ENCODE assay signal across 19 mouse cellular contexts in genomic region chr1:136126159-136126765, GRCm38 (mm10). TPM values are rescaled to one million over a fixed set of nuclear protein-coding genes. Genes with fewer than 3 reads are reported as not detected.
A peak's percentile ranks its signal among the peaks of the same experiment; 100 is the strongest.
DNase-seq lines count a peak whose midpoint lies in the region; ATAC-seq and TF ChIP-seq lines count a peak whose summit lies in the region.
"Had no signal": no experiment of that assay in that cellular context is flagged by ENCODE, and none has a peak within 500 bp of the region (broad histone marks: within the 10 kb centered on the region; RNA-seq: fewer than 3 reads in every experiment).

No protein-coding gene starts in this region.

- 0 out of 2 replicates have a peak, but pooled peaks have one; percentile 8 for ATAC-seq in granulocyte monocyte progenitor cell, adult 5-6 weeks (replicated peaks; ENCODE audit: poor library complexity, severe bottlenecking)
- ATAC-seq in intestine, postnatal 0 days, result peak; percentile 93
- no peak for ATAC-seq in hindbrain, embryonic 12.5 days (ENCODE audit: low FRiP score)
- ATAC-seq in forebrain, embryonic 16.5 days, result no peak
- ATAC-seq: inflammation-experienced regulatory T-cells, adult 6 months had no signal

- WGBS in intestine, postnatal 0 days, result 43% methylated on average over 10 of the region's 10 CpGs
- 38% methylated on average over 10 of the region's 10 CpGs for WGBS in small intestine, adult 2 months
- WGBS in hindbrain, embryonic 12.5 days, result 78% methylated on average over 10 of the region's 10 CpGs
- WGBS in forebrain, embryonic 16.5 days, result 89% methylated on average over 10 of the region's 10 CpGs

- no peak overlapping the region for H3K4me3 ChIP-seq in left cerebral cortex, adult 2 months
- no peak overlapping the region for H3K4me3 ChIP-seq in intestine, postnatal 0 days (ENCODE audit: low read depth, low read length)
- no peak overlapping the region for H3K4me3 ChIP-seq in small intestine, adult 2 months (ENCODE audit: low read depth, low read length)
- H3K4me3 ChIP-seq in hindbrain, embryonic 12.5 days, result no peak overlapping the region
- H3K4me3 ChIP-seq in forebrain, embryonic 16.5 days (replicated peaks; ENCODE audit: low read length), result no peak overlapping the region
- H3K4me3 ChIP-seq: embryonic facial prominence, embryonic 12.5 days; neural tube, embryonic 12.5 days had no signal

- no peak for TF ChIP-seq CTCF in left cerebral cortex, adult 2 months (IDR thresholded peaks at IDR 0.05)
- 0 out of 2 replicates have a peak, but pooled peaks have one; percentile 15 for TF ChIP-seq CTCF in intestine, postnatal 0 days (IDR thresholded peaks at IDR 0.05; ENCODE audit: low read depth)
- no peak for TF ChIP-seq CTCF in small intestine, adult 2 months (IDR thresholded peaks at IDR 0.05; ENCODE audit: extremely low read depth, insufficient read length, insufficient replicate concordance, low read depth, low read length)

- H3K9me3 ChIP-seq in intestine, postnatal 0 days (ENCODE audit: control insufficient read depth), result no peaks in the 10 kb centered on the region
- no peaks in the 10 kb centered on the region for H3K9me3 ChIP-seq in hindbrain, embryonic 12.5 days (replicated peaks)
- no peaks in the 10 kb centered on the region for H3K9me3 ChIP-seq in forebrain, embryonic 16.5 days (ENCODE audit: control insufficient read depth, low read length)
- H3K9me3 ChIP-seq: embryonic facial prominence, embryonic 12.5 days; neural tube, embryonic 12.5 days had no signal

- no peak overlapping the region for H3K9ac ChIP-seq in intestine, postnatal 0 days (ENCODE audit: low read depth, low read length)
- H3K9ac ChIP-seq in hindbrain, embryonic 12.5 days, result no peak overlapping the region
- no peak overlapping the region for H3K9ac ChIP-seq in forebrain, embryonic 16.5 days (replicated peaks; ENCODE audit: low read depth, low read length)
- H3K9ac ChIP-seq: embryonic facial prominence, embryonic 12.5 days; hindbrain, embryonic 14.5 days; liver, embryonic 14.5 days; neural tube, embryonic 12.5 days had no signal

- intact Hi-C loops in left cerebral cortex, adult 2 months (cut with DNase I), result no loop called here

- no peak for TF ChIP-seq POLR2A in small intestine, adult 2 months (IDR thresholded peaks at IDR 0.05; ENCODE audit: low read depth, low read length)

- H3K27me3 ChIP-seq in intestine, postnatal 0 days (replicated peaks; ENCODE audit: control insufficient read depth, insufficient read depth, low read length), result no peaks in the 10 kb centered on the region
- no peaks in the 10 kb centered on the region for H3K27me3 ChIP-seq in small intestine, adult 2 months (ENCODE audit: control insufficient read depth, insufficient read depth, low read length)
- no peaks in the 10 kb centered on the region for H3K27me3 ChIP-seq in hindbrain, embryonic 12.5 days
- H3K27me3 ChIP-seq in forebrain, embryonic 16.5 days (replicated peaks; ENCODE audit: control insufficient read depth, insufficient read depth, low read length), result no peaks in the 10 kb centered on the region
- H3K27me3 ChIP-seq: embryonic facial prominence, embryonic 12.5 days; neural tube, embryonic 12.5 days had no signal

- H3K27ac ChIP-seq in left cerebral cortex, adult 2 months, result peak overlapping the region; percentile 21; the same call in 1 of the 2 replicates
- H3K27ac ChIP-seq in intestine, postnatal 0 days (ENCODE audit: low read depth, low read length), result peak overlapping the region; percentile 80
- H3K27ac ChIP-seq in small intestine, adult 2 months (ENCODE audit: insufficient read depth, low read depth, low read length), result peak overlapping the region; percentile 84
- H3K27ac ChIP-seq in hindbrain, embryonic 12.5 days, result no peak overlapping the region
- no peak overlapping the region for H3K27ac ChIP-seq in forebrain, embryonic 16.5 days (ENCODE audit: low read length)
- H3K27ac ChIP-seq: embryonic facial prominence, embryonic 12.5 days; hindbrain, embryonic 14.5 days; kidney, postnatal 0 days; liver, embryonic 14.5 days; neural tube, embryonic 12.5 days had no signal

- H3K4me1 ChIP-seq in intestine, postnatal 0 days (replicated peaks; ENCODE audit: control insufficient read depth, insufficient read depth, low read length), result peaks cover 27% of the 10 kb centered on the region
- H3K4me1 ChIP-seq in small intestine, adult 2 months (ENCODE audit: control insufficient read depth, insufficient read depth, insufficient read length, low read length), result peaks cover 36% of the 10 kb centered on the region
- peaks cover 21% of the 10 kb centered on the region for H3K4me1 ChIP-seq in hindbrain, embryonic 12.5 days
- H3K4me1 ChIP-seq in forebrain, embryonic 16.5 days (replicated peaks; ENCODE audit: control insufficient read depth, insufficient read depth, low read length), result peaks cover 20% of the 10 kb centered on the region

- DNase-seq in left cerebral cortex, adult 2 months (ENCODE audit: extremely low spot score in 1 of 2, low spot score in 2 of 2), result no peak
- no peak for DNase-seq in left cerebral cortex, adult 8-10 months (ENCODE audit: low spot score in 2 of 2)
- no peak for DNase-seq in heart, adult 18-20 months
- DNase-seq: cerebellum, adult 2 months; cerebellum, postnatal 25 days; right cerebral cortex, postnatal 4 days; thymus, postnatal 25 days had no signal

- 0 out of 2 replicates have a peak overlapping the region, but pooled peaks have one; percentile 21 for H3K4me2 ChIP-seq in intestine, postnatal 0 days (replicated peaks; ENCODE audit: low read depth)
- no peak overlapping the region for H3K4me2 ChIP-seq in hindbrain, embryonic 12.5 days (replicated peaks)
- no peak overlapping the region for H3K4me2 ChIP-seq in forebrain, embryonic 16.5 days (ENCODE audit: low read length)
- H3K4me2 ChIP-seq: embryonic facial prominence, embryonic 12.5 days; hindbrain, embryonic 14.5 days; midbrain, embryonic 11.5 days; neural tube, embryonic 12.5 days had no signal

- H3K36me3 ChIP-seq in intestine, postnatal 0 days (ENCODE audit: control insufficient read depth, insufficient read depth), result no peaks in the 10 kb centered on the region
- no peaks in the 10 kb centered on the region for H3K36me3 ChIP-seq in small intestine, adult 2 months (ENCODE audit: control insufficient read depth, insufficient read depth, low read length)
- H3K36me3 ChIP-seq in hindbrain, embryonic 12.5 days, result no peaks in the 10 kb centered on the region
- H3K36me3 ChIP-seq in forebrain, embryonic 16.5 days (ENCODE audit: control insufficient read depth, insufficient read depth), result no peaks in the 10 kb centered on the region
- H3K36me3 ChIP-seq: embryonic facial prominence, embryonic 12.5 days; neural tube, embryonic 12.5 days had no signal

RNA-seq across cellular contexts. Expression of gene Kif21b, which starts 4.9 kb away (rescaled TPM):
- 10 to 100 TPM; 67.3 to 74.2 TPM for total RNA-seq in left cerebral cortex, adult 2 months (2021)
- 10 to 100 TPM; 49.0 to 57.8 (median 53.5) TPM for total RNA-seq in left cerebral cortex, adult 8-10 months (2022)
- total RNA-seq in granulocyte monocyte progenitor cell, adult 5-6 weeks (2014; fragmentation: Nextera tagmentation), result 10.8 and 12.4 TPM in 2 replicates
- total RNA-seq in granulocyte monocyte progenitor cell, adult 5-6 weeks (2017), result 5.6 and 6.6 TPM in 2 replicates
- polyA plus RNA-seq in intestine, postnatal 0 days (2015; fragmentation: Nextera tagmentation; extraction: Ambion mirVana), result 5.5 and 6.4 TPM in 2 replicates
- polyA plus RNA-seq in small intestine, adult 2 months (2012; rRNA removed), result 12.4 and 28.6 TPM in 2 replicates
- 39.1 and 44.7 TPM in 2 replicates for polyA plus RNA-seq in hindbrain, embryonic 12.5 days (2016; fragmentation: Nextera tagmentation; extraction: Ambion mirVana)
- total RNA-seq in heart, adult 18-20 months (2021), result 1 to 10 TPM in 1 of 2 experiments, under 1 TPM in 1; 0.77 to 2.6 TPM
- 78.3 and 80.5 TPM in 2 replicates for polyA plus RNA-seq in forebrain, embryonic 16.5 days (2015; fragmentation: Nextera tagmentation; extraction: Ambion mirVana)

Comparison
In these comparisons a context has a peak if more than half of its experiments do, and no peak if none do; other contexts are left out.
1. H3K27ac ChIP-seq: peak in left cerebral cortex, adult 2 months (single experiment), intestine, postnatal 0 days (single experiment) and small intestine, adult 2 months (single experiment); none in hindbrain, embryonic 12.5 days (single experiment) and forebrain, embryonic 16.5 days (single experiment).
2. ATAC-seq: peak in granulocyte monocyte progenitor cell, adult 5-6 weeks (single experiment) and intestine, postnatal 0 days (single experiment); none in hindbrain, embryonic 12.5 days (single experiment) and forebrain, embryonic 16.5 days (single experiment).